Comparison of ENCODE assay signal across 2 mouse cellular contexts in the genomic region with DNA sequence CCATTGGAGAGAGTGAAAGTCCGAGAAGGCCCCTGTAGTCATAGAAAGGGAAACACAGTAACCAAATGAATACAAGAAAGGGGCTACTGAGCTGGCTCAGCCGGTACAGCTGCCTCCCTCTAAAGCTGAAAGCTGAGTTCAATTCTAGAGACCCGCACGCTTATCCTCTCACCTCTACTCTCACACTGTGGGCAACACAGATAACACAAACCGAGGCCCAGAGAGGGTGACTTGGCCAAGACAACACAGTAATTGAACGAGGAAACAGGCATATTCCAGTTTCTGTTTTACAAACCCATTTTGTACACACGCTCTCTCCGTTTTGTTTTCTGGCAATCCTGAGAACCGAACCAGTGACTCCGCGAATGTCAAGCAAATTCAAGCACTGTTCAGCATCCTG.
TF ChIP-seq lines count a peak whose summit lies in the region.

No protein-coding gene starts in this region.

TF ChIP-seq in CH12.LX, 34 proteins besides CTCF, POLR2A, EP300 and RAD21:
- no peak for TF ChIP-seq ZMIZ1 (IDR thresholded peaks at IDR 0.05; ENCODE audit: low read depth, low read length)
- no peak for TF ChIP-seq SIN3A (IDR thresholded peaks at IDR 0.05; ENCODE audit: low read length)
- no peak for TF ChIP-seq MAFK (IDR thresholded peaks at IDR 0.05; ENCODE audit: insufficient replicate concordance, low read length)
- no peak for TF ChIP-seq MYC (IDR thresholded peaks at IDR 0.05; ENCODE audit: low read depth, low read length)
- TF ChIP-seq GABPA (IDR thresholded peaks at IDR 0.05; ENCODE audit: insufficient replicate concordance, low read depth, low read length) = no peak
- no peak for TF ChIP-seq BHLHE40 (IDR thresholded peaks at IDR 0.05; ENCODE audit: low read depth, low read length)
- no peak for TF ChIP-seq ETS1 (conservative IDR thresholded peaks at IDR 0.05; ENCODE audit: low read depth, low read length)
- no peak for TF ChIP-seq MAZ (IDR thresholded peaks at IDR 0.05; ENCODE audit: low read depth, low read length)
- no peak for TF ChIP-seq MAX (IDR thresholded peaks at IDR 0.05; ENCODE audit: low read length)
- no peak for TF ChIP-seq TCF12 (IDR thresholded peaks at IDR 0.05; ENCODE audit: low read depth, low read length)
- no peak for TF ChIP-seq CHD2 (IDR thresholded peaks at IDR 0.05; ENCODE audit: low read length)
- TF ChIP-seq NRF1 (IDR thresholded peaks at IDR 0.05; ENCODE audit: low read depth, low read length) = no peak
- no peak for TF ChIP-seq E2F4 (IDR thresholded peaks at IDR 0.05; ENCODE audit: insufficient replicate concordance, low read depth, low read length)
- TF ChIP-seq SMC3 (IDR thresholded peaks at IDR 0.05; ENCODE audit: low read depth, low read length) = no peak
TF ChIP-seq in CH12.LX: peak in this region for 0.

TF ChIP-seq in ES-E14, 5 proteins besides CTCF, POLR2A, EP300 and RAD21:
- TF ChIP-seq ZC3H11A (IDR thresholded peaks at IDR 0.05; ENCODE audit: borderline replicate concordance, low read depth, low read length) = no peak
- TF ChIP-seq MAFK (IDR thresholded peaks at IDR 0.05; ENCODE audit: insufficient read depth, low read depth, low read length) = no peak
- no peak for TF ChIP-seq CHD2 (IDR thresholded peaks at IDR 0.05; ENCODE audit: low read depth, low read length)
- no peak for TF ChIP-seq ZNF384 (IDR thresholded peaks at IDR 0.05; ENCODE audit: low read depth, low read length)
- no peak for TF ChIP-seq HCFC1 (IDR thresholded peaks at IDR 0.05; ENCODE audit: borderline replicate concordance, insufficient read depth, low read length)
